Mouse (Mus musculus) midbrain, postnatal 0 days (tissue): ENCODE data around the gene Tiparp. TPM values are rescaled to one million over a fixed set of nuclear protein-coding genes. Genes with fewer than 3 reads are reported as not detected.

ENCODE experiments used
- ATAC-seq: fragments of 200-750 bp; cut with Nextera tagmentation; 2 replicates; pipeline ENCODE4 v1.8.0; 2017; ENCODE audit warnings: moderate number of reproducible peaks, mild to moderate bottlenecking, moderate TSS enrichment, moderate library complexity; ENCODE audit not compliant: low FRiP score
- DNase-seq: peaks from one replicate; pipeline ENCODE4 v3.0.0-alpha.2; 2015; ENCODE audit warnings: low spot score
- H3K27ac ChIP-seq: fragments of 300-500 bp; sonication (generic); 2 replicates; pipeline ENCODE4 v1.5.1; 2014; ENCODE audit warnings: low read depth, mild to moderate bottlenecking, low read length, mixed read lengths
- H3K27me3 ChIP-seq: fragments of 300-500 bp; sonication (generic); 2 replicates; pipeline ENCODE4 v1.6.1; 2014; ENCODE audit warnings: low read length, control low read depth, mixed read lengths; ENCODE audit not compliant: insufficient read depth
- H3K36me3 ChIP-seq: fragments of 300-500 bp; sonication (generic); 2 replicates; pipeline ENCODE4 v1.6.1; 2014; ENCODE audit warnings: low read length, control low read depth, mixed read lengths; ENCODE audit not compliant: insufficient read depth
- H3K4me1 ChIP-seq: fragments of 300-500 bp; sonication (generic); 2 replicates; pipeline ENCODE4 v1.6.1; 2014; ENCODE audit warnings: mild to moderate bottlenecking, control low read depth, antibody characterized with exemption, low read length, mixed read lengths; ENCODE audit not compliant: insufficient read depth
- H3K4me2 ChIP-seq: fragments of 300-500 bp; sonication (generic); 2 replicates; pipeline ENCODE4 v1.6.1; 2014; ENCODE audit warnings: low read depth, mild to moderate bottlenecking, low read length, mixed read lengths; ENCODE audit not compliant: poor library complexity, severe bottlenecking
- H3K4me3 ChIP-seq: fragments of 300-500 bp; sonication (generic); 2 replicates; pipeline ENCODE4 v1.5.1; 2014; ENCODE audit warnings: low read depth, mild to moderate bottlenecking, low read length, moderate library complexity
- H3K9ac ChIP-seq: fragments of 300-500 bp; sonication (generic); replicated peaks from 2 replicates; pipeline ENCODE4 v1.6.1; 2014; ENCODE audit warnings: mild to moderate bottlenecking, low read length, moderate library complexity, mixed read lengths; ENCODE audit not compliant: poor library complexity, severe bottlenecking
- H3K9me3 ChIP-seq: fragments of 300-500 bp; sonication (generic); 2 replicates; pipeline ENCODE4 v1.6.1; 2016; ENCODE audit warnings: low read length, control low read depth
- CTCF ChIP-seq: IDR thresholded peaks from 2 replicates; pipeline ENCODE4 v1.5.1; 2016; ENCODE audit warnings: antibody characterized with exemption, mild to moderate bottlenecking
- WGBS: fragments of 180-500 bp; shearing (Covaris S2); extraction: QIAGEN DNeasy Blood & Tissue Kit; methylation state at CpG from one replicate; pipeline ENCODE4 v1.1.7; 2014; 5-methylcytosine and 5-hydroxymethylcytosine counted together
- polyA plus RNA-seq: library from polyadenylated mRNA; unstranded; fragments of >200 nt; fragmentation: Nextera tagmentation; extraction: Ambion mirVana; gene quantifications from 2 replicates; pipeline ENCODE4 v1.2.1, GENCODE M21; 2015
- total RNA-seq: library from RNA; depleted of rRNA; stranded (reverse); fragments of >200 nt; gene quantifications from 2 replicates; pipeline ENCODE4 v1.2.3, GENCODE M21; 2014

Gene Tiparp
- total and polyA plus RNA-seq, 2 experiments from 2014 or later: 15.3 to 15.8 TPM

DNA sequence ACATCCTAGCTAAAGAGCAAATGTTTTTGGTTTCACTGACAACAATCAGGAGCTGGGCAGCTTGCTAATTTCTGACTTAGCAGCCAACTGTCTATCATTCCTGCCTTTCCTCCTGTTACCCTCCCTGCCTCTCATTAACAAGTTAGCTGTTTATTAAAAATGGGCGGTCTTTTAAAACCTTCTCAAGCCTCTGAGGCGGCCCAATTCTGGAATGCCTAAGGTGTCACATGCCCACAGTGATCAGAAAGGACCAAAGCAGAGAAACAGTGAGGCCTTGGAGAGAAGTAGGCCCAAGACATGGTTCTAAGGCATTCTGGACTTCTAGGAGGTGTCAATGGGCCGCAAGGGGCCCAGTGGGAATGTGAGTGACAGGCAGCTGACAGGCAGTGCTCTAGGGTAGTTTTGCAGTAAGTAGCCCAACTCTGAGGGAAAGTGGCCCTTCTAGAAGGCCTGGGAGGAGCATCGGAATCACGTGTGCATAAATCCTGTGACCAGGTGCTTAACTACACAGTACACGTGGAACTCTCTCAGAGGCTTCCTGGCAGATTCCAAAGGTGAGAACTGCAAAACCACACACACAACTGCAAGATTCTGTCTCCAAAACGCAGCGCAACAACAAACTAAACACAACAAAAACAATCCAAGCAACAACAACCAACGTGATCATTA is 37.6 kb downstream of the Tiparp start:
- DNase-seq (no peak), ATAC-seq (no peak)
- H3K27ac ChIP-seq: no peak overlapping the region
- H3K36me3 ChIP-seq: no peaks in the 10 kb centered on the region
- H3K4me1 ChIP-seq: 0 out of 2 replicates have a peak, but pooled peaks cover 3% of the 10 kb centered on the region
- no peak overlapping the region for H3K4me3 ChIP-seq
- 67% methylated on average over 9 of the region's 9 CpGs for WGBS
- no peak overlapping the region for H3K9ac ChIP-seq
- H3K4me2 ChIP-seq: no peak overlapping the region
- H3K27me3 ChIP-seq: no peaks in the 10 kb centered on the region
- no peaks in the 10 kb centered on the region for H3K9me3 ChIP-seq
- no peak for TF ChIP-seq CTCF

DNA sequence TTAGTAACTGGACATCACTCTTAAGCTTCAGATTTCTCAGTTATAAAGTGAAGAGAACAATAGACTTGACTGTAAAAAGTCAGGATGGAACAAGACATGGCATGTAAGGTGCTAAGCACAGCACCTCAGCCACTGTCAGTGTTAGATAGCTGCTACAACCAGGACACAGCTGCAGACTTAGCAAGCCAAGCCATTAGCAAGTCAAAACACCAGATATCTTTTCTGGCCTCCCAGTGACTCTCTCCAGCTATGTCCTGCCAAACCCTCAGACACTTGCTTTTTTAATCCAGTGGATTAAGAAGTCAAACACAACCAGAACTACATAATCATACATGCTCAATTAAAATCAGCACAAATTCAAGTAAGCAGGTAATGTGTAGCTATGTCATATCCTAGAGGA is 41.7 kb downstream of the Tiparp start:
- Histone ChIP-seq H3K9me3 (no peaks in the 10 kb centered on the region), H3K27me3 (no peaks in the 10 kb centered on the region), H3K9ac (no peak overlapping the region), H3K4me3 (no peak overlapping the region), H3K36me3 (no peaks in the 10 kb centered on the region), H3K4me1 (no peaks in the 10 kb centered on the region), H3K27ac (no peak overlapping the region), H3K4me2 (no peak overlapping the region)
- no peak for ATAC-seq
- TF ChIP-seq CTCF: no peak
- DNase-seq: no peak

DNA sequence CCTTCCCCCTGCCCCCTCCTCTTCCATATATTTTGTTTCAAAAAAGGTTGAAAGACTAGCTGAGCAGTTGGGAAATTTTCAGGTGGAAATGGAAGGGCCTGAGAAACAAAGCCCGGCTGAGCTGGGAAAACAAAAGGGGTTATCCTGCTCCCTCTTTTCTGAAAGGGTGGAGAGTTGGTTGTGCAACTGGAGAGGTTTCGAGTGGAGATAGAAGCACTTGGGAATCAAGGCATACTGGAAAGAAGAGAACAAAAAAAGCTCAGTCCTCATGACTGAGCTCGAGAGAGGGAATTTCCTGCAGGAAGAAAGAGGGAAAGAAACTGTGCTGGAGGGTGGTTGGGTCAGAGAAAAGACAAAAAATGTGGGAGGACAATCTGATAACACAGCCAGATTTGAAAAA is 45.3 kb downstream of the Tiparp start:
- Histone ChIP-seq H3K9me3 (no peaks in the 10 kb centered on the region), H3K4me1 (no peaks in the 10 kb centered on the region), H3K27ac (no peak overlapping the region), H3K36me3 (no peaks in the 10 kb centered on the region), H3K4me3 (no peak overlapping the region), H3K4me2 (no peak overlapping the region), H3K27me3 (no peaks in the 10 kb centered on the region), H3K9ac (no peak overlapping the region)
- no peak for TF ChIP-seq CTCF
- WGBS: 50% methylated on average over 3 of the region's 3 CpGs
- DNase-seq (no peak), ATAC-seq (no peak)

DNA sequence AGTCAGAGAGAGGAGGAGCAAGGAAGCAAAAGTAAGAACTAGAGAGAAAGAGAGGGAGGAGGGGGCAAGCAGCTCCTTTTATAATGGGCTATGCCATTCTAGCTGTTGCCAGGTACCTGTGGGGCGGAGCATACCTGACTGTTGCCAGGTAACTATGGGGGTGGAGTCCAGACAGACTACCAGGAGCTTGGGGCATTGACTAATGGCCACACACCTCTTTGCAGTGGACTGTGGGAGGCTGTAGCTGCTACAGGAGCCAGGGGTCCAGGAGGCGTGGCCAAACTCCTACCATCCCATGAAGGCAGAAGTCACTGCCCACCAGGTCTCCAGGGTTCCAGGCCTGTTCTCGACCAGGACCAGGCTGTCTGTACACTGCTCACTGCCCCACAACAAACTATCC is 49.4 kb downstream of the Tiparp start:
- 95% methylated on average over 3 of the region's 3 CpGs for WGBS
- no peak for TF ChIP-seq CTCF

DNA sequence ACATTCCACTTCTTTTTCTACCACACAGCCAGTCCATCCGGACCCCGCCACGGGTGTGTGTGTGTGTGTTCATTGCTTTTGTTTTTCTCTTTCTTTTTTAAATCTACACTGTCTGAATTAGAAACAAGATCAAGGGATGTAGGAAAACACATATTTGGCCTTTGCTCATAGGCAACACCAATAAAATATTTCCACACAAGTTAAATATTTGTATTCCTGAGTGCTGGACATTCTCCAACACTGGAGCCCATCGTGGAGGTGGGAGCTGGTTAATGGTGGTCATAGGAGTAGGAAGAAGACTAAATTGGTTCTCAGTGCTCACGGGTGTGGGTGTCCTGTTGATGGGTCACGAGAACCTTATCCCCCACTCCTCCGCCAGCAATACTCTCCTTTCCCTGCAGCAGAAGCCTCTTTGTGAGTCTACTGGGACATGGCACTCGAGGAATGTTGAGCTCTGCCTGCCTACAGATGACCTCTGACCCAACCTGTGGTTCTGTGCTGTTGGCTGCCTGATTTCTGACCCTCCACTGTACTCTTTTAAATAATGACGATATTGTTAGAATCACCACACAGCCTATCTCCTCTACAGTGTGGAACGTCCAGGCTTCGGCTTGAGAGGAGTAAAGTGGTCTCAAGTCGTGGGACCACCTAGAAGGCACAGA is 51.2 kb downstream of the Tiparp start:
- DNase-seq (no peak), ATAC-seq (no peak)
- no peak for TF ChIP-seq CTCF
- Histone ChIP-seq H3K9ac (no peak overlapping the region), H3K4me1 (no peaks in the 10 kb centered on the region), H3K36me3 (no peaks in the 10 kb centered on the region), H3K4me3 (no peak overlapping the region), H3K27ac (no peak overlapping the region), H3K9me3 (no peaks in the 10 kb centered on the region), H3K27me3 (no peaks in the 10 kb centered on the region), H3K4me2 (no peak overlapping the region)
- WGBS: 79% methylated on average over 12 of the region's 12 CpGs

More for the DNA sequence above, 49.4 kb downstream of the Tiparp start:
- ATAC-seq (no peak), DNase-seq (no peak)
- Histone ChIP-seq H3K9ac (no peak overlapping the region), H3K4me2 (no peak overlapping the region), H3K4me1 (no peaks in the 10 kb centered on the region), H3K27me3 (no peaks in the 10 kb centered on the region), H3K36me3 (no peaks in the 10 kb centered on the region), H3K9me3 (no peaks in the 10 kb centered on the region), H3K4me3 (no peak overlapping the region), H3K27ac (no peak overlapping the region)

DNA sequence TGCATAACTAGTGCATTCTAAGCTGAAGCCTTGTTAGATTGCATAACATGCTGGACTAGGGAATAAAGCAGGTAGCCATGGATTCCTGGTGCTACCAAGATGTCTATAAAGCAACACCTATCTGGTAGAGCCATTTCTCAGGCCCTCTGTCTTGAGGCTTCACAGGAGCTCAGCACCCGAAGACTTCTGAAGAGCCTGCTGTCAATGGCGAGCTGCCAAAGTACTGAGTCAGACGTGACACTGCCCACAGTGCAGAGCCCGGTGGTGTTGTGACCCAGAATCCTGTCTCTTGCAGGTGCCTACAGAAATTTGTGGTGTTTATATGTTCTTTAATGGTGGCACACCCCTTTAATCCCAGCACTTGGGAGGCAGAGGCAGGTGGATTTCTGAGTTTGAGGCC is 53.4 kb downstream of the Tiparp start:
- no peak overlapping the region for H3K4me3 ChIP-seq
- DNase-seq (no peak), ATAC-seq (no peak)
- H3K36me3 ChIP-seq: no peaks in the 10 kb centered on the region
- H3K27me3 ChIP-seq: no peaks in the 10 kb centered on the region
- H3K4me2 ChIP-seq: no peak overlapping the region
- H3K4me1 ChIP-seq: peaks cover 6% of the 10 kb centered on the region; the same call in 1 of the 2 replicates
- H3K27ac ChIP-seq: no peak overlapping the region
- H3K9me3 ChIP-seq: no peaks in the 10 kb centered on the region
- no peak overlapping the region for H3K9ac ChIP-seq
- no peak for TF ChIP-seq CTCF
- WGBS: 86% methylated on average over 4 of the region's 4 CpGs
